Mouse (Mus musculus): Measurements from ENCODE around the gene Kcnmb1.

The Kcnmb1 gene

GRCm38 (mm10) chr11:33962688-33963407 lies at the start of gene Kcnmb1:
Gene Kcnmb1 (plus strand): TSS chr11:33963013.
- DNase-seq (ENCODE audit: low read depth, low spot score): no peak

- DNase-seq (ENCODE audit: low read depth, low spot score): no peak
Measured at GRCm38 (mm10) chr11:33913061-33913460, 49.8 kb upstream of the Kcnmb1 start.

GRCm38 (mm10) chr11:33914216-33914615 lies 48.6 kb upstream of the Kcnmb1 start:
- DNase-seq (ENCODE audit: low read depth, low spot score): no peak

GRCm38 (mm10) chr11:33917574-33917973 lies 45.2 kb upstream of the Kcnmb1 start:
- no peak for DNase-seq (ENCODE audit: low read depth, low spot score)

- DNase-seq (ENCODE audit: low read depth, low spot score): no peak
Measured at GRCm38 (mm10) chr11:33918424-33918823, 44.4 kb upstream of the Kcnmb1 start.

GRCm38 (mm10) chr11:33919826-33920225 lies 43.0 kb upstream of the Kcnmb1 start:
- DNase-seq (ENCODE audit: low read depth, low spot score): no peak

GRCm38 (mm10) chr11:33921451-33921850 lies 41.4 kb upstream of the Kcnmb1 start:
- no peak for DNase-seq (ENCODE audit: low read depth, low spot score)

GRCm38 (mm10) chr11:33923031-33923430 lies 39.8 kb upstream of the Kcnmb1 start:
- no peak for DNase-seq (ENCODE audit: low read depth, low spot score)

GRCm38 (mm10) chr11:33925778-33926177 lies 37.0 kb upstream of the Kcnmb1 start:
- DNase-seq (ENCODE audit: low read depth, low spot score): no peak

- DNase-seq (ENCODE audit: low read depth, low spot score): no peak
Measured at GRCm38 (mm10) chr11:33926551-33926950, 36.3 kb upstream of the Kcnmb1 start.

- no peak for DNase-seq (ENCODE audit: low read depth, low spot score)
Measured at GRCm38 (mm10) chr11:33927321-33927720, 35.5 kb upstream of the Kcnmb1 start.

- no peak for DNase-seq (ENCODE audit: low read depth, low spot score)
Measured at GRCm38 (mm10) chr11:33927836-33928235, 35.0 kb upstream of the Kcnmb1 start.

- DNase-seq (ENCODE audit: low read depth, low spot score): no peak
Measured at GRCm38 (mm10) chr11:33928658-33929057, 34.2 kb upstream of the Kcnmb1 start.

GRCm38 (mm10) chr11:33929412-33929811 lies 33.4 kb upstream of the Kcnmb1 start:
- DNase-seq (ENCODE audit: low read depth, low spot score): no peak

GRCm38 (mm10) chr11:33931836-33932385 lies 30.9 kb upstream of the Kcnmb1 start:
- peak; percentile 71 for DNase-seq (ENCODE audit: low read depth, low spot score)

- no peak for DNase-seq (ENCODE audit: low read depth, low spot score)
Measured at GRCm38 (mm10) chr11:33932386-33933111, 30.3 kb upstream of the Kcnmb1 start.

- DNase-seq (ENCODE audit: low read depth, low spot score): no peak
Measured at GRCm38 (mm10) chr11:33934286-33934685, 28.5 kb upstream of the Kcnmb1 start.

GRCm38 (mm10) chr11:33937641-33938040 lies 25.2 kb upstream of the Kcnmb1 start:
- no peak for DNase-seq (ENCODE audit: low read depth, low spot score)

GRCm38 (mm10) chr11:33938561-33939274 lies 24.1 kb upstream of the Kcnmb1 start:
- DNase-seq (ENCODE audit: low read depth, low spot score): no peak

GRCm38 (mm10) chr11:33939456-33940113 lies 23.2 kb upstream of the Kcnmb1 start:
- no peak for DNase-seq (ENCODE audit: low read depth, low spot score)

GRCm38 (mm10) chr11:33943565-33943964 lies 19.2 kb upstream of the Kcnmb1 start:
- no peak for DNase-seq (ENCODE audit: low read depth, low spot score)

All from WW6 (cell line).